Mouse (Mus musculus) forebrain, embryonic 15.5 days (tissue): Measurements from ENCODE around the gene Lrrd1. TPM values are rescaled to one million over a fixed set of nuclear protein-coding genes. Genes with fewer than 3 reads are reported as not detected.
"Not testable (repeated sequence)": the region's sequence is repeated elsewhere in the genome, so short reads cannot be mapped to it uniquely, and the experiment has no call there.

Source experiments
- ATAC-seq: fragments of 200-750 bp; cut with Nextera tagmentation; replicated peaks from 2 replicates; pipeline ENCODE4 v1.8.0; 2017; ENCODE audit warnings: mild to moderate bottlenecking, moderate TSS enrichment, moderate library complexity
- H3K27ac ChIP-seq: fragments of 300-500 bp; sonication (generic); replicated peaks from 2 replicates; pipeline ENCODE4 v1.5.1; 2015; ENCODE audit warnings: mild to moderate bottlenecking, inconsistent platforms
- H3K27me3 ChIP-seq: fragments of 300-500 bp; sonication (generic); 2 replicates; pipeline ENCODE4 v1.6.1; 2015; ENCODE audit warnings: inconsistent platforms
- H3K36me3 ChIP-seq: fragments of 300-500 bp; sonication (generic); 2 replicates; pipeline ENCODE4 v1.6.1; 2015; ENCODE audit warnings: mild to moderate bottlenecking, inconsistent platforms
- H3K4me1 ChIP-seq: fragments of 300-500 bp; sonication (generic); 2 replicates; pipeline ENCODE4 v1.6.1; 2015; ENCODE audit warnings: inconsistent platforms
- H3K4me2 ChIP-seq: fragments of 300-500 bp; sonication (generic); replicated peaks from 2 replicates; pipeline ENCODE4 v1.6.1; 2015; ENCODE audit warnings: mild to moderate bottlenecking, inconsistent platforms
- H3K4me3 ChIP-seq: fragments of 300-500 bp; sonication (generic); 2 replicates; pipeline ENCODE4 v1.5.1; 2015; ENCODE audit warnings: mild to moderate bottlenecking, inconsistent platforms
- H3K9ac ChIP-seq: fragments of 300-500 bp; sonication (generic); replicated peaks from 2 replicates; pipeline ENCODE4 v1.6.1; 2015; ENCODE audit warnings: mild to moderate bottlenecking, inconsistent platforms
- H3K9me3 ChIP-seq: fragments of 300-500 bp; sonication (generic); 2 replicates; pipeline ENCODE4 v1.6.1; 2016; ENCODE audit warnings: inconsistent platforms
- WGBS: fragments of 180-500 bp; shearing (Covaris S2); methylation state at CpG from one replicate; pipeline ENCODE4 v1.1.7; 2015; ENCODE audit warnings: mixed read lengths; 5-methylcytosine and 5-hydroxymethylcytosine counted together
- polyA plus RNA-seq: library from polyadenylated mRNA; unstranded; fragments of >200 nt; fragmentation: Nextera tagmentation; extraction: Ambion mirVana; gene quantifications from 2 replicates; pipeline ENCODE4 v1.2.1, GENCODE M21; 2015

Gene Lrrd1
- polyA plus RNA-seq, 1 experiment from 2014 or later: 0.11 TPM

GRCm38 (mm10) chr5:3872348-3872747 is 27.4 kb downstream of the Lrrd1 start:
- 15% methylated on average over 1 of the region's 1 CpGs for WGBS
- no peak for ATAC-seq
- Histone ChIP-seq H3K4me1 (no peaks in the 10 kb centered on the region), H3K4me3 (no peak overlapping the region), H3K4me2 (no peak overlapping the region), H3K9ac (no peak overlapping the region), H3K27ac (no peak overlapping the region), H3K9me3 (no peaks in the 10 kb centered on the region), H3K36me3 (no peaks in the 10 kb centered on the region), H3K27me3 (no peaks in the 10 kb centered on the region)

- Histone ChIP-seq H3K4me3 (no peak overlapping the region), H3K36me3 (no peaks in the 10 kb centered on the region), H3K4me2 (no peak overlapping the region), H3K9me3 (no peaks in the 10 kb centered on the region), H3K4me1 (no peaks in the 10 kb centered on the region), H3K27me3 (no peaks in the 10 kb centered on the region), H3K27ac (no peak overlapping the region), H3K9ac (no peak overlapping the region)
- ATAC-seq: no peak
- 54% methylated on average over 3 of the region's 3 CpGs for WGBS
Observed at GRCm38 (mm10) chr5:3873485-3873884, 28.5 kb downstream of the Lrrd1 start.

DNA sequence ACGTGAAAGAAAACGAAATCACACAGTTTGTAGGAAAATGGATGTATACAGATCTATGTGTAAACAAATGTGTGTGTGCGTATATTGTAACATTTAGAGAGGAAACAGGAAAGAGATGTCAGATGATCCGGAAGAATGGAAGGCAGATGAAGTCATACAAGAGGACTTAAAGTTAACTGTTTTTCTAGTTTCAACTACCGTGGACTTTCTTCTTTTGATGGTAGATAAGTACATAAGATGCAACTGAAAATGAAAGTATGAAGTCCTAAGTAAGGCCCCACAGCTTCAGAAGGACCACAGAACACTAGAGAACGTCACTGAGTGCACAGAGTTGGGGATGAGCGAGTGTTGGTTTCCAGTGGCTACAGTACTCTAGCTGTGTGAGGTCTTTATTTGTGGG is 41.9 kb downstream of the Lrrd1 start:
- not testable (repeated sequence) for H3K4me1 ChIP-seq, H3K27ac ChIP-seq, H3K9me3 ChIP-seq, H3K36me3 ChIP-seq, H3K4me2 ChIP-seq, H3K4me3 ChIP-seq, H3K27me3 ChIP-seq, ATAC-seq, H3K9ac ChIP-seq
- WGBS: 93% methylated on average over 7 of the region's 7 CpGs

- no peaks in the 10 kb centered on the region for H3K36me3 ChIP-seq
- no peak overlapping the region for H3K9ac ChIP-seq
- H3K4me1 ChIP-seq: peaks cover 10% of the 10 kb centered on the region
- no peak for ATAC-seq
- H3K4me2 ChIP-seq: no peak overlapping the region
- H3K27me3 ChIP-seq: no peaks in the 10 kb centered on the region
- no peak overlapping the region for H3K27ac ChIP-seq
- no peak overlapping the region for H3K4me3 ChIP-seq
- H3K9me3 ChIP-seq: no peaks in the 10 kb centered on the region
Observed at GRCm38 (mm10) chr5:3889201-3889600, 44.2 kb downstream of the Lrrd1 start.

DNA sequence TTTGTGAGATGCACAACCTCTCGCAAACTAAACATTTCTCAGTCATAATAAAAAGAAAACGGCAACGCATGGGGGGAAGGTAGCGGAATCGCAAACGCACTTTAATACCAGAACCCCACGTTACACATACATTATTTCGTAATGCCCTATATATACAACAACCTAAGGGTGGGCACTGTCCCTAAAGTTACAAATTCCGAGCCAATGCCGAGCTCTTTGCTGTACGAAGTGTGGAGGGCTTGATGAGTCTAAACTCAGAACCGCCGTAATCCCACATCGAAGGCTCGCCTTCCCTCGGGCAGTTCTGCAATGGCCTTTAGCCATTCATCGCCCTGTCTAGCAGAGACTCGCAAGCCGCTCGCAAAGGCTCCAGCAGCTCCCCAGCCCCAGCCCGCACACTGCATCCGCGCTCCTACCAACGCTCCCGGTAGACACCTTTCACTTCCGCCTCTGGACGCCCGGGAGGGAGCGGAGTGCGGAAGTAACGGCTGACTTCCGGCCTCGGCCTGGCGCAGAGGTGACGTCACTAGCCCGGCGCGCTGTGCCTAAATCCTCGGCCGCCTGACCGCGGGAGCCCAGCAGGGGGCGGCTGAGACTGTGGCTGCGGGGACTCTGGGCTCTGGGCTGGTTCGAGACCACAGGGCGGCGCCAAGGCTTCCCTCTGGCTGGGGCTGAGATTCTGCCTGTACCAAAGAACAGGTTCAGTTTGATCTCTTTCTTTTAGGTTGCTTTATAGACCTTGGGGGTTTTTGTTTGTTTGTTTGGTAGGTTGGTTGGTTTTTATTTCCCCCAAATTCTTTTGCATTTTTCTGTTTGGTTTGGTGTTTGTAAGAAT is 48.7 kb downstream of the Lrrd1 start, which contains the start of gene Mterf1a:
Gene Mterf1a, minus strand, starts transcription at position 475 of the 835 bp plus-strand sequence.
- WGBS: under 1% methylated on average over 11 of the region's 47 CpGs
- not testable (repeated sequence) for H3K9me3 ChIP-seq, H3K27ac ChIP-seq, H3K27me3 ChIP-seq, H3K36me3 ChIP-seq
- peaks cover 10% of the 10 kb centered on the region for H3K4me1 ChIP-seq
- H3K4me3 ChIP-seq: peak within 1 kb of the TSS; percentile 43
- peak within 1 kb of the TSS; percentile 38 for H3K9ac ChIP-seq
- ATAC-seq: peak; percentile 100
- peak within 1 kb of the TSS; percentile 49 for H3K4me2 ChIP-seq

GRCm38 (mm10) chr5:3894294-3894619 is 49.3 kb downstream of the Lrrd1 start:
- not testable (repeated sequence) for H3K9ac ChIP-seq, H3K4me2 ChIP-seq, H3K36me3 ChIP-seq, H3K9me3 ChIP-seq, H3K27me3 ChIP-seq, H3K27ac ChIP-seq, ATAC-seq
- 93% methylated on average over 4 of the region's 4 CpGs for WGBS
- peak overlapping the region; percentile 30; the same call in 1 of the 2 replicates for H3K4me3 ChIP-seq
- peaks cover 10% of the 10 kb centered on the region for H3K4me1 ChIP-seq

- ATAC-seq: no peak
- no peak overlapping the region for H3K4me2 ChIP-seq
- no peaks in the 10 kb centered on the region for H3K9me3 ChIP-seq
- H3K27me3 ChIP-seq: no peaks in the 10 kb centered on the region
- no peaks in the 10 kb centered on the region for H3K36me3 ChIP-seq
- H3K4me1 ChIP-seq: no peaks in the 10 kb centered on the region
- no peak overlapping the region for H3K4me3 ChIP-seq
- WGBS: 66% methylated on average over 2 of the region's 2 CpGs
- no peak overlapping the region for H3K27ac ChIP-seq
- no peak overlapping the region for H3K9ac ChIP-seq
Observed at GRCm38 (mm10) chr5:3905471-3905870, 60.5 kb downstream of the Lrrd1 start.

Other genes with a start within 250 kb of the Lrrd1 start
- gene Pex1, start 249.1 kb upstream of the Lrrd1 start, polyA plus RNA-seq: 22.5 and 23.0 TPM in 2 replicates
- gene Rbm48, start 248.6 kb upstream of the Lrrd1 start, polyA plus RNA-seq: 15.9 and 16.9 TPM in 2 replicates
- gene Tmbim7, start 194.0 kb upstream of the Lrrd1 start, polyA plus RNA-seq: not detected in 2 replicates
- gene Gatad1, start 188.0 kb upstream of the Lrrd1 start, polyA plus RNA-seq: 58.6 and 59.9 TPM in 2 replicates
- gene Ankib1, start 42.2 kb upstream of the Lrrd1 start, polyA plus RNA-seq: 20.1 and 20.9 TPM in 2 replicates
- 68.9 and 70.3 TPM in 2 replicates for gene Krit1, start 42.0 kb upstream of the Lrrd1 start, polyA plus RNA-seq
- 8.7 and 9.3 TPM in 2 replicates for gene Mterf1a, start 48.8 kb downstream of the Lrrd1 start, polyA plus RNA-seq
- 397 and 434 TPM in 2 replicates for gene Akap9, start 82.9 kb downstream of the Lrrd1 start, polyA plus RNA-seq